Mouse (Mus musculus) limb, embryonic 11.5 days (tissue): Measurements from ENCODE around the gene Plekha6. TPM values are rescaled to one million over a fixed set of nuclear protein-coding genes. Genes with fewer than 3 reads are reported as not detected.

Experiments
- ATAC-seq: fragments of 200-750 bp; cut with Nextera tagmentation; 2 replicates; pipeline ENCODE4 v1.8.0; 2017; ENCODE audit warnings: low read depth; ENCODE audit not compliant: insufficient number of reproducible peaks, low FRiP score, low TSS enrichment
- DNase-seq: peaks from one replicate; pipeline ENCODE4 v3.0.0-alpha.2; 2015; ENCODE audit warnings: low spot score
- H3K27ac ChIP-seq: fragments of 300-500 bp; sonication (generic); replicated peaks from 2 replicates; pipeline ENCODE4 v1.5.1; 2014; ENCODE audit warnings: low read depth, mild to moderate bottlenecking, low read length
- H3K27me3 ChIP-seq: fragments of 300-500 bp; sonication (generic); 2 replicates; pipeline ENCODE4 v1.6.1; 2014; ENCODE audit warnings: mild to moderate bottlenecking, low read length, mixed read lengths; ENCODE audit not compliant: control insufficient read depth, insufficient read depth
- H3K36me3 ChIP-seq: fragments of 300-500 bp; sonication (generic); 2 replicates; pipeline ENCODE4 v1.6.1; 2014; ENCODE audit warnings: mild to moderate bottlenecking, low read length, moderate library complexity, mixed read lengths; ENCODE audit not compliant: control insufficient read depth, insufficient read depth
- H3K4me1 ChIP-seq: fragments of 300-500 bp; sonication (generic); 2 replicates; pipeline ENCODE4 v1.6.1; 2014; ENCODE audit warnings: low read length, mixed read lengths; ENCODE audit not compliant: control insufficient read depth, insufficient read depth
- H3K4me2 ChIP-seq: fragments of 300-500 bp; sonication (generic); 2 replicates; pipeline ENCODE4 v1.6.1; 2014; ENCODE audit warnings: low read depth, mild to moderate bottlenecking, moderate library complexity; ENCODE audit not compliant: severe bottlenecking
- H3K4me3 ChIP-seq: fragments of 300-500 bp; sonication (generic); 2 replicates; pipeline ENCODE4 v1.5.1; 2014; ENCODE audit warnings: low read depth, low read length
- H3K9ac ChIP-seq: fragments of 300-500 bp; sonication (generic); 2 replicates; pipeline ENCODE4 v1.6.1; 2014; ENCODE audit warnings: mild to moderate bottlenecking, low read length
- H3K9me3 ChIP-seq: fragments of 300-500 bp; sonication (generic); 2 replicates; pipeline ENCODE4 v1.6.1; 2016; ENCODE audit warnings: low read length; ENCODE audit not compliant: control insufficient read depth
- WGBS: fragments of 180-500 bp; shearing (Covaris S2); extraction: QIAGEN DNeasy Blood & Tissue Kit; methylation state at CpG from one replicate; pipeline ENCODE4 v1.1.7; 2014; 5-methylcytosine and 5-hydroxymethylcytosine counted together
- polyA plus RNA-seq: library from polyadenylated mRNA; unstranded; fragments of >200 nt; fragmentation: Nextera tagmentation; extraction: Ambion mirVana; gene quantifications from 2 replicates; pipeline ENCODE4 v1.2.1, GENCODE M21; 2014

Plekha6 gene
- polyA plus RNA-seq, 1 experiment from 2014 or later = 0.75 TPM

- H3K4me2 ChIP-seq = no peak overlapping the region
- DNase-seq = no peak
- peaks cover 4% of the 10 kb centered on the region; the same call in 1 of the 2 replicates for H3K4me1 ChIP-seq
- H3K9me3 ChIP-seq = no peaks in the 10 kb centered on the region
- H3K36me3 ChIP-seq = no peaks in the 10 kb centered on the region
- WGBS = 77% methylated on average over 6 of the region's 6 CpGs
- ATAC-seq = no peak
- H3K4me3 ChIP-seq = no peak overlapping the region
- no peak overlapping the region for H3K27ac ChIP-seq
- H3K9ac ChIP-seq = no peak overlapping the region
- H3K27me3 ChIP-seq = no peaks in the 10 kb centered on the region
These were observed 33.3 kb downstream of the Plekha6 start for GRCm38 (mm10) chr1:133197266-133197665.

GRCm38 (mm10) chr1:133199706-133200105 is 35.7 kb downstream of the Plekha6 start:
- H3K4me1 ChIP-seq = peaks cover 6% of the 10 kb centered on the region; the same call in 1 of the 2 replicates
- no peak overlapping the region for H3K4me2 ChIP-seq
- no peak overlapping the region for H3K9ac ChIP-seq
- H3K27ac ChIP-seq = no peak overlapping the region
- no peaks in the 10 kb centered on the region for H3K27me3 ChIP-seq
- 72% methylated on average over 7 of the region's 7 CpGs for WGBS
- H3K9me3 ChIP-seq = no peaks in the 10 kb centered on the region
- no peak overlapping the region for H3K4me3 ChIP-seq
- ATAC-seq = no peak
- no peaks in the 10 kb centered on the region for H3K36me3 ChIP-seq
- no peak for DNase-seq

GRCm38 (mm10) chr1:133201499-133201898 is 37.5 kb downstream of the Plekha6 start:
- H3K9me3 ChIP-seq = no peaks in the 10 kb centered on the region
- no peak overlapping the region for H3K27ac ChIP-seq
- H3K4me3 ChIP-seq = no peak overlapping the region
- no peak overlapping the region for H3K4me2 ChIP-seq
- H3K4me1 ChIP-seq = peaks cover 6% of the 10 kb centered on the region; the same call in 1 of the 2 replicates
- H3K27me3 ChIP-seq = no peaks in the 10 kb centered on the region
- no peak for DNase-seq
- H3K36me3 ChIP-seq = no peaks in the 10 kb centered on the region
- 37% methylated on average over 4 of the region's 4 CpGs for WGBS
- no peak overlapping the region for H3K9ac ChIP-seq
- ATAC-seq = no peak

GRCm38 (mm10) chr1:133203701-133204100 is 39.7 kb downstream of the Plekha6 start:
- Histone ChIP-seq H3K9me3 (no peaks in the 10 kb centered on the region), H3K36me3 (no peaks in the 10 kb centered on the region), H3K27me3 (no peaks in the 10 kb centered on the region), H3K4me3 (no peak overlapping the region), H3K4me2 (no peak overlapping the region), H3K27ac (no peak overlapping the region), H3K4me1 (peaks cover 6% of the 10 kb centered on the region; the same call in 1 of the 2 replicates), H3K9ac (no peak overlapping the region)
- WGBS = 41% methylated on average over 2 of the region's 2 CpGs
- DNase-seq = no peak
- ATAC-seq = no peak

GRCm38 (mm10) chr1:133204341-133204849 is 40.4 kb downstream of the Plekha6 start:
- no peak for DNase-seq
- ATAC-seq = no peak
- no peaks in the 10 kb centered on the region for H3K9me3 ChIP-seq
- no peak overlapping the region for H3K4me2 ChIP-seq
- no peak overlapping the region for H3K9ac ChIP-seq
- no peak overlapping the region for H3K4me3 ChIP-seq
- H3K27me3 ChIP-seq = no peaks in the 10 kb centered on the region
- peaks cover 6% of the 10 kb centered on the region; the same call in 1 of the 2 replicates for H3K4me1 ChIP-seq
- H3K36me3 ChIP-seq = no peaks in the 10 kb centered on the region
- H3K27ac ChIP-seq = no peak overlapping the region
- WGBS = 77% methylated on average over 11 of the region's 11 CpGs

- H3K9me3 ChIP-seq = no peaks in the 10 kb centered on the region
- H3K27me3 ChIP-seq = no peaks in the 10 kb centered on the region
- no peak overlapping the region for H3K4me2 ChIP-seq
- no peak overlapping the region for H3K4me3 ChIP-seq
- peaks cover 11% of the 10 kb centered on the region for H3K4me1 ChIP-seq
- 78% methylated on average over 10 of the region's 10 CpGs for WGBS
- no peak overlapping the region for H3K9ac ChIP-seq
- H3K36me3 ChIP-seq = no peaks in the 10 kb centered on the region
- ATAC-seq = no peak
- H3K27ac ChIP-seq = no peak overlapping the region
- no peak for DNase-seq
These were observed 41.0 kb downstream of the Plekha6 start for GRCm38 (mm10) chr1:133204985-133205384.

- no peak for ATAC-seq
- H3K4me3 ChIP-seq = no peak overlapping the region
- H3K36me3 ChIP-seq = no peaks in the 10 kb centered on the region
- no peak overlapping the region for H3K4me2 ChIP-seq
- H3K9me3 ChIP-seq = no peaks in the 10 kb centered on the region
- no peak for DNase-seq
- no peak overlapping the region for H3K27ac ChIP-seq
- 77% methylated on average over 11 of the region's 11 CpGs for WGBS
- no peak overlapping the region for H3K9ac ChIP-seq
- H3K27me3 ChIP-seq = no peaks in the 10 kb centered on the region
- H3K4me1 ChIP-seq = peaks cover 20% of the 10 kb centered on the region
These were observed 44.2 kb downstream of the Plekha6 start for GRCm38 (mm10) chr1:133208086-133208815.

- no peak overlapping the region for H3K4me3 ChIP-seq
- H3K4me1 ChIP-seq = peaks cover 25% of the 10 kb centered on the region
- ATAC-seq = no peak
These were observed 45.0 kb downstream of the Plekha6 start for GRCm38 (mm10) chr1:133209036-133209435.

More at GRCm38 (mm10) chr1:133209036-133209435, 45.0 kb downstream of the Plekha6 start:
- no peaks in the 10 kb centered on the region for H3K36me3 ChIP-seq
- WGBS = 88% methylated on average over 11 of the region's 11 CpGs
- DNase-seq = no peak
- no peaks in the 10 kb centered on the region for H3K9me3 ChIP-seq
- H3K9ac ChIP-seq = no peak overlapping the region
- H3K4me2 ChIP-seq = no peak overlapping the region
- no peaks in the 10 kb centered on the region for H3K27me3 ChIP-seq
- H3K27ac ChIP-seq = no peak overlapping the region
